Mouse (Mus musculus) heart, embryonic 10.5 days (tissue): Measurements from ENCODE around the gene Tjp1. TPM values are rescaled to one million over a fixed set of nuclear protein-coding genes. Genes with fewer than 3 reads are reported as not detected.

Experiments
- DNase-seq: peaks from one replicate; pipeline ENCODE4 v3.0.0-alpha.2; 2017; ENCODE audit warnings: low spot score
- H3K27ac ChIP-seq: fragments of 300-500 bp; sonication (generic); 2 replicates; pipeline ENCODE4 v1.5.1; 2016; ENCODE audit warnings: mild to moderate bottlenecking
- H3K27me3 ChIP-seq: fragments of 300-500 bp; sonication (generic); 2 replicates; pipeline ENCODE4 v1.6.1; 2016; ENCODE audit warnings: mild to moderate bottlenecking; ENCODE audit not compliant: poor library complexity, insufficient read depth, severe bottlenecking
- H3K36me3 ChIP-seq: fragments of 300-500 bp; sonication (generic); 2 replicates; pipeline ENCODE4 v1.6.1; 2016; ENCODE audit warnings: mild to moderate bottlenecking, moderate library complexity
- H3K4me1 ChIP-seq: fragments of 300-500 bp; sonication (generic); 2 replicates; pipeline ENCODE4 v1.6.1; 2016; ENCODE audit warnings: mild to moderate bottlenecking
- H3K4me3 ChIP-seq: fragments of 300-500 bp; sonication (generic); 2 replicates; pipeline ENCODE4 v1.5.1; 2016; ENCODE audit warnings: mild to moderate bottlenecking, moderate library complexity
- H3K9me3 ChIP-seq: fragments of 300-500 bp; sonication (generic); 2 replicates; pipeline ENCODE4 v1.6.1; 2016; ENCODE audit warnings: mild to moderate bottlenecking, moderate library complexity
- WGBS: fragments of 180-500 bp; shearing (Covaris S2); methylation state at CpG from one replicate; pipeline ENCODE4 v1.1.7; 2016; 5-methylcytosine and 5-hydroxymethylcytosine counted together
- polyA plus RNA-seq: library from polyadenylated mRNA; unstranded; fragments of >200 nt; fragmentation: Nextera tagmentation; extraction: Ambion mirVana; gene quantifications from 2 replicates; pipeline ENCODE4 v1.2.1, GENCODE M21; 2016

The Tjp1 gene
- polyA plus RNA-seq, 1 experiment from 2014 or later: 33.6 TPM

GRCm38 (mm10) chr7:65418366-65418911 lies 109.1 kb downstream of the Tjp1 start:
- H3K4me1 ChIP-seq: peaks cover 71% of the 10 kb centered on the region
- 76% methylated on average over 10 of the region's 10 CpGs for whole genome bisulfite sequencing
- H3K27ac ChIP-seq: peak overlapping the region; percentile 62; the same call in 1 of the 2 replicates

GRCm38 (mm10) chr7:65417231-65418100 lies 110.1 kb downstream of the Tjp1 start:
- H3K9me3 ChIP-seq: no peaks in the 10 kb centered on the region
- WGBS: 25% methylated on average over 10 of the region's 10 CpGs
- no peak for DNase-seq

More at GRCm38 (mm10) chr7:65418366-65418911, 109.1 kb downstream of the Tjp1 start:
- Histone ChIP-seq H3K4me3 (no peak overlapping the region), H3K9me3 (no peaks in the 10 kb centered on the region), H3K27me3 (no peaks in the 10 kb centered on the region), H3K36me3 (no peaks in the 10 kb centered on the region)
- no peak for DNase-seq

GRCm38 (mm10) chr7:65416506-65416905 lies 111.1 kb downstream of the Tjp1 start:
- WGBS: 58% methylated on average over 3 of the region's 3 CpGs
- H3K9me3 ChIP-seq: no peaks in the 10 kb centered on the region
- peaks cover 62% of the 10 kb centered on the region for H3K4me1 ChIP-seq
- H3K4me3 ChIP-seq: no peak overlapping the region
- no peak for DNase-seq
- H3K27me3 ChIP-seq: no peaks in the 10 kb centered on the region
- H3K27ac ChIP-seq: 0 out of 2 replicates have a peak overlapping the region, but pooled peaks have one; percentile 62
- H3K36me3 ChIP-seq: no peaks in the 10 kb centered on the region

More at GRCm38 (mm10) chr7:65417231-65418100, 110.1 kb downstream of the Tjp1 start:
- peak overlapping the region; percentile 9; the same call in 1 of the 2 replicates for H3K4me3 ChIP-seq
- peaks cover 65% of the 10 kb centered on the region for H3K4me1 ChIP-seq
- H3K36me3 ChIP-seq: no peaks in the 10 kb centered on the region
- H3K27me3 ChIP-seq: no peaks in the 10 kb centered on the region
- H3K27ac ChIP-seq: peak overlapping the region; percentile 62

GRCm38 (mm10) chr7:65413946-65414945 lies 113.3 kb downstream of the Tjp1 start:
- H3K9me3 ChIP-seq: no peaks in the 10 kb centered on the region
- peaks cover 57% of the 10 kb centered on the region for H3K4me1 ChIP-seq
- WGBS: 57% methylated on average over 13 of the region's 13 CpGs
- H3K36me3 ChIP-seq: no peaks in the 10 kb centered on the region
- no peak overlapping the region for H3K4me3 ChIP-seq
- no peak overlapping the region for H3K27ac ChIP-seq
- no peak for DNase-seq
- no peaks in the 10 kb centered on the region for H3K27me3 ChIP-seq

GRCm38 (mm10) chr7:65410668-65411067 lies 116.9 kb downstream of the Tjp1 start:
- H3K4me3 ChIP-seq: no peak overlapping the region
- DNase-seq: no peak

GRCm38 (mm10) chr7:65406427-65406826 lies 121.2 kb downstream of the Tjp1 start:
- Histone ChIP-seq H3K27me3 (no peaks in the 10 kb centered on the region), H3K27ac (no peak overlapping the region), H3K4me1 (peaks cover 7% of the 10 kb centered on the region; the same call in 1 of the 2 replicates), H3K36me3 (no peaks in the 10 kb centered on the region), H3K9me3 (no peaks in the 10 kb centered on the region), H3K4me3 (no peak overlapping the region)
- WGBS: 85% methylated on average over 3 of the region's 3 CpGs
- no peak for DNase-seq

More at GRCm38 (mm10) chr7:65410668-65411067, 116.9 kb downstream of the Tjp1 start:
- no peaks in the 10 kb centered on the region for H3K27me3 ChIP-seq
- WGBS: 65% methylated on average over 7 of the region's 7 CpGs
- H3K4me1 ChIP-seq: peaks cover 26% of the 10 kb centered on the region
- H3K36me3 ChIP-seq: no peaks in the 10 kb centered on the region
- H3K27ac ChIP-seq: no peak overlapping the region
- H3K9me3 ChIP-seq: no peaks in the 10 kb centered on the region

GRCm38 (mm10) chr7:65402516-65402915 lies 125.1 kb downstream of the Tjp1 start:
- no peak overlapping the region for H3K4me3 ChIP-seq
- H3K4me1 ChIP-seq: no peaks in the 10 kb centered on the region
- no peak for DNase-seq
- no peaks in the 10 kb centered on the region for H3K36me3 ChIP-seq
- no peak overlapping the region for H3K27ac ChIP-seq
- H3K9me3 ChIP-seq: no peaks in the 10 kb centered on the region
- WGBS: 86% methylated on average over 5 of the region's 5 CpGs
- no peaks in the 10 kb centered on the region for H3K27me3 ChIP-seq

GRCm38 (mm10) chr7:65401622-65402021 lies 126.0 kb downstream of the Tjp1 start:
- no peak overlapping the region for H3K4me3 ChIP-seq
- DNase-seq: no peak
- no peaks in the 10 kb centered on the region for H3K4me1 ChIP-seq
- H3K9me3 ChIP-seq: no peaks in the 10 kb centered on the region
- H3K36me3 ChIP-seq: no peaks in the 10 kb centered on the region
- H3K27ac ChIP-seq: no peak overlapping the region
- H3K27me3 ChIP-seq: no peaks in the 10 kb centered on the region

GRCm38 (mm10) chr7:65395891-65396290 lies 131.7 kb downstream of the Tjp1 start:
- 85% methylated on average over 4 of the region's 4 CpGs for WGBS
- no peaks in the 10 kb centered on the region for H3K27me3 ChIP-seq
- no peak overlapping the region for H3K4me3 ChIP-seq
- no peaks in the 10 kb centered on the region for H3K36me3 ChIP-seq
- DNase-seq: no peak
- 0 out of 2 replicates have a peak overlapping the region, but pooled peaks have one; percentile 84 for H3K27ac ChIP-seq
- H3K9me3 ChIP-seq: no peaks in the 10 kb centered on the region
- peaks cover 29% of the 10 kb centered on the region for H3K4me1 ChIP-seq

- no peak for DNase-seq
- Histone ChIP-seq H3K4me3 (no peak overlapping the region), H3K9me3 (no peaks in the 10 kb centered on the region), H3K27me3 (no peaks in the 10 kb centered on the region), H3K36me3 (no peaks in the 10 kb centered on the region), H3K4me1 (peaks cover 29% of the 10 kb centered on the region), H3K27ac (peak overlapping the region; percentile 84; the same call in 1 of the 2 replicates)
- WGBS: 51% methylated on average over 5 of the region's 5 CpGs
Measured at GRCm38 (mm10) chr7:65395166-65395565, 132.4 kb downstream of the Tjp1 start.

GRCm38 (mm10) chr7:65394672-65395071 lies 132.9 kb downstream of the Tjp1 start:
- no peaks in the 10 kb centered on the region for H3K36me3 ChIP-seq
- H3K27ac ChIP-seq: peak overlapping the region; percentile 84; the same call in 1 of the 2 replicates
- DNase-seq: no peak
- peaks cover 29% of the 10 kb centered on the region for H3K4me1 ChIP-seq
- H3K9me3 ChIP-seq: no peaks in the 10 kb centered on the region
- H3K4me3 ChIP-seq: no peak overlapping the region
- WGBS: 15% methylated on average over 2 of the region's 2 CpGs
- no peaks in the 10 kb centered on the region for H3K27me3 ChIP-seq

- Histone ChIP-seq H3K36me3 (no peaks in the 10 kb centered on the region), H3K27me3 (no peaks in the 10 kb centered on the region), H3K4me3 (peak overlapping the region; percentile 30), H3K27ac (peak overlapping the region; percentile 84), H3K9me3 (no peaks in the 10 kb centered on the region), H3K4me1 (peaks cover 29% of the 10 kb centered on the region)
- WGBS: 5% methylated on average over 17 of the region's 17 CpGs
- DNase-seq: peak; percentile 65
Measured at GRCm38 (mm10) chr7:65393704-65394452, 133.7 kb downstream of the Tjp1 start.
